Mouse (Mus musculus): Measurements from ENCODE around the gene Cadm1.

DNA sequence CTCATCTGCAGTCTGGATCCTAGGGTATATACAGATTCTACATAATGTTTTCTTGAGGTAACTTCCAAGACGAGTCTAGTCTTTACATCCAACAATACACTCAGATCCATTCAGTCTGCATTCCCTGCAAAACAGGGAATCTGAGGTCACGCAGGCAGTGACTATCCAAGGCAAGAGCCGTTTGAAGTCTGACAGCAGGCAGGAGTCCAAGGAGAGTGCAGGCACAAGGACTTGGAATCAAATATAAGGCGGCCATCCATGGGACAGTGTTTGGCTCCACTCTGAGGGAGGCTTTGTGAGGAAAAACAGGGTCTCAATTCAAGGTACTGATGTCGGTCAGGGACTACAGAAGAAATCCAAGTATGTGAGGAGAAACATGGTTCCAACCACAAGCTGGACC lies 45.5 kb upstream of the Cadm1 start:
- TF ChIP-seq CTCF (IDR thresholded peaks at IDR 0.05; ENCODE audit: control insufficient read depth, insufficient read depth, low read length) (no peak), POLR2A (IDR thresholded peaks at IDR 0.05; ENCODE audit: borderline replicate concordance, control insufficient read depth, low read depth, low read length) (no peak)
